Mouse (Mus musculus): ENCODE measurements around the gene Ahsa1. TPM values are rescaled to one million over a fixed set of nuclear protein-coding genes. Genes with fewer than 3 reads are reported as not detected.
"Not testable (repeated sequence)": the region's sequence is repeated elsewhere in the genome, so short reads cannot be mapped to it uniquely, and the experiment has no call there.

The Ahsa1 gene
- total RNA-seq, 2 experiments from 2014 or later: 192 to 196 TPM

DNA sequence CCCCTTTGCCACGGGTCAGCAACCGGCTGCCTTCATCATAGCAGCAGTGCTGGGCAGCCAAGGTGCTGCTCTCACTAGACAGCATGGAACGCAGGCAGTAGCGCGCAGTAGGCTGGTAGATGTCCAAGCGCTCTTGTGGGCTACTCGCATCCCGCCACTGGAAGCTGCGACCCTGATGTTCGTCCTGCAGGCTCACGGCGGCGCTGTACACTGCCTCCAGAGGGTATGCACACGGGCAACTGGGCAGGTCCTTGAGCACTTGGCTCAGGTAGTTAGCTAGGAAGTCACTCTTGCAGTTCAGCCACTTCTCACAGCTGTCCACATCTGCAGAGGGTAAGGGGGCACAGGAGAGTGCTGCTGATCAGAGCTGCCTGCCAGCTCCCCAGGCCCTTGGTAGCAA lies 13.6 kb downstream of the Ahsa1 start:
- DNase-seq (ENCODE audit: low spot score in 2 of 2): no peak

DNA sequence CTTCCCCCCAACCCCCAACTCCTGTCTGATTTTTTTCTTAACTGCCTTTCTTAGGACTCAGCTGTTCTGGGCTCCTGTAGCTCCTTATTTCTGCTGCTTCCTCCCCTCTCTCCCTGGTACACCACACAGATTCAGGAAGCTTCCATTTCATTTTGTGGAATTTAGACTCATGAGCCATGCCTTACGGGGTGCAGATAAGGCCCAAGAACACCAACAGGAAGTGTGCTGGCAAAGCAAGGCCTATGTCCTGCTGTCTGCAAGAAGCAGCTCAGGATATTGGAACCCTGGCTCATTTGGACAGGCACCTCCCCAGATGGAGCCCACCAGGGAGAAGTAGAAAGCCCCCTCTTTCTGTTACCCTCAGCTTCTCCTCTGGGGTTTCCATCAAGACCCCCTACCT lies 15.5 kb downstream of the Ahsa1 start:
- no peak for DNase-seq (ENCODE audit: low spot score in 2 of 2)

DNA sequence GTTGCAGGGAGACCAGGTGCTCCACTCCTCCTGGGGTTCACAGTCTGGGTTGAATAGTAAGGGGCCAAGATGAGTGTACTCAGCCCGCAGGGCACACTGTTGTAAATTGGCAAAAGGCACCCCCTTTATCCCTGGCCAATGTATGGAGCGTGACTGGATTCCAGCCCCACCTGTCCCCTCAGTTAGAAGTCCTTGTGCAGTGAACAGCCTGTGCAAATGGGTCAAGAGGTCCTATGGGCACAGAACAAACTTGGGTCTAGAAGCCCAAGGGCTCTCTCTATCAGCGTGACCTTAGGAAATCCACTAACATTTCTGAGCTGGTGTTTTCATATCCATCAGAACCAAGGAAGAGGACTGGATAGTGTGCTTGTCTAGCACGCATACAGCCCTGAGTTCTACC lies 16.5 kb downstream of the Ahsa1 start:
- DNase-seq (ENCODE audit: low spot score in 2 of 2): no peak

DNA sequence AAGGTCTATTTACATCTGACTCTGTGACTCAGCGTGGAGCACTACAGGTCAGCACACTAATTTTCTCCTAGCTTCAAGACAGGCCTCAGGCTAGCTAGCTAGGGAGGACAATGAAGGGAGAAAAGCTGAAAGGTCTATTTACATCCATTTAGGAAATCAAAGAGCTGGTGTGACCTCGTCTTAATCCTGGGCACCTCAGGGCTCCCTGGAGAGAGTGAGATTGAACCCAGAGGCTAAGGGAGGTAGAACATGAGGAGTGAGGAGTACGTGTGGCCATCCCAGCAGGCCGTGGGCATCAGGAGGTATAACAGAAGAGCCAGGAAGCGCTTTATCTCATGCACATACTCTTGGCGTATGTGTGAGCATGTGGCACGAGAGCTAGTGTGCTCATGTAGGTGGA lies 17.4 kb downstream of the Ahsa1 start:
- DNase-seq (ENCODE audit: low spot score in 2 of 2): no peak

DNA sequence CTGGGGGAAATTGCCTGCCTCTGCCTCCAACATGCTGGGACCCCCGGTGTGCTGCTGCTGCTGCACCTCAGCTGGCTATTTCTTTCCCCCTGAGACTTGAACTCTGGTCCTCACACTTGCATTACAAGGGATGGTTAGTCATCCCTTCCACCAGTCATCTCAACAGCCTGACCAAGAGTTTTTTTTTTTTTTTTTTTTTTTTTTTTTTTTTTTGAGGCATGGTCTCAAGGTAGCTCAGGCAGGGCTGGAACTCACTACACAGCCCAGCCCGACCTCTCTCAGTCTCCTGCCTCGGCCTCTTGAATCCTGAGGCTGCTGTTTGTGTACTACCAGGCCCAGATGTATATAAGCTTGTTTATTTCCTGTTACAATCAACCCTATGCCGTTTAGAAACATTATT lies 18.0 kb downstream of the Ahsa1 start:
- no peak for DNase-seq (ENCODE audit: low spot score in 2 of 2)

DNA sequence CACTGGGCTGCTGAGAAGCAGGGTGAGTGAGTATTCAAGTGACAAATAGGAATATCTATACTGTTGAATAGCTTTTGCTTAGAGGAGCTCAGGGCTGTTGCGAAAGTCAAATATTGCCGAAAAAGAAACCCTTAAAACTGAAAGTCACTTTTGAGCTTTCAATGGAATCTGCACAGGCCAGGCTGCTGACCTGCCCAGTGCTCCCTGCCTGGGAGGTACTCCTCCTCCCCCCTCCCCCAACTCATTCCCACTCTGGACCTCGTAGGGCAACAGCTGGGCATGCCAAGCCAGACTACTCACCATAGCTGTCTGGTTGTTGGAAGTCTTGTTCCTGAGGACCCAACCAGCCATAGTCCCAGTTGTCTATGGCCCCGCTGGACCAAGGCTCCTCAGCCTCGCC lies 18.4 kb downstream of the Ahsa1 start:
- no peak for DNase-seq (ENCODE audit: low spot score in 2 of 2)

DNA sequence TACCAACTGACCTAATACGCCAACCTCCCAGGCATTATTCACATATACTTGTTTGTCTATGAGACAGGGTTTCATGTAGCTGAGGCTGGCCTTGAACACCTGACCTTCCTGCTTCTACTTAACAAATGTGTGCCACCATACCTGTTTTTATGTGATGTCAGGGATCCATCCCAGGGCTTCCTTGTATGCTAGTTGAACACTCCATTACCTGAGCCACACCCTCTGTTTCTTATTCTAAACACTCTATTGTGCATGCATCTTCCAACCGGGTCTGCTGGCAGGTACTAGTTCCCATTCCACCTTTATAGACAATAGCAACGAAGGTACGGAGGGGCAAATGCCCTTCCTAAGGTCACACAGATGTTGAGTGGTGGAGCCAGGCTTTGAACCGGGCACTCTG lies 22.8 kb downstream of the Ahsa1 start:
- no peak for DNase-seq (ENCODE audit: low spot score in 2 of 2)

DNA sequence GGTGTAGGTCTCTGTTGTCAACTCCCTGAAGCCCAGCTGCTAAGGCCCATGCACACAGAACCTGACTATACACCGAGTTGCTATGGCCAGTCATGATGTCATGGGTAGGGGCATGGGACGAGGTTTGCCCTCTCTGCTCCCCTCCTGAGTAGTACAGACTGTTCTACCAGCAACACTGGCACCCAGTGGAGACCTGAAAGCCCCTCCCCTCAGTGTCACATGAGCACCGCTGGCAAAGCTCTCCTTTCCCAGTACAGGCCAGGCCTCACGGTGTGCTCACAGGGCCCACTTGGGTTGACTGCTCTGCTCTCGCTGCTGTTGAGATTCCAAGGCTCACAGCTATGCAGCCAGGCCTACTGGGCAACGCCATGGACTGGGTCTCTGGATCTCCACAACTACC lies 27.7 kb downstream of the Ahsa1 start:
- no peak for DNase-seq (ENCODE audit: low spot score in 2 of 2)

DNA sequence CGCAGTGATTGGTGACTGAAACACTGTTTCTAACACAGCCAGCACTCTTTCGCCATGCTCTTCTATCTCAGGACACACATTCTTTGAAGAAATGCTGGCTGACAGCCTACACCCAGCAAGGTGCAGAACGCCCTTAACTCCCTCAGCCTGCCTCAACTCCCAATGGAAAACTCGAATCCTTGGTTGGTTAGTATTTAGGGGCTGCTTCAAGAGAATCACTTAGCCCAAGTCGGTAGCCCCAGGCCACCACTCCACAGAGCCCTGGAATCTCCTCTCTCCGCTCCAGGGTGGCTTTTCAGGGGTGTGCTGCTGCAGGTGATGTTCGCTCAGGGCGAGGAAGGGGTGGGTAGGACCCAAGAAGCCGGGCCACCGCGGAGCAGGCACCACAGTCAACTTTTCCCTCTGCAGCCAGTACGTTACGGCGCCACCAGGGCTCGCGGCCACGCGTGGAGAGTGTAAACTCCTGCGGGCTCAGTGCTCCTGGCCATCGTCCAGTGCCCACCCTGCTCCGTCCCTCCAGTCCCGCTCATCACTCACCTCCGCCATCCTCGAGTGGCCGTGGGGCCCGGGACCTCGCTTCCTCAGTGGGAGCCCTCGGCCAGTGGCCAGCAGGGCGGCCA lies 32.9 kb downstream of the Ahsa1 start:
- no peak for DNase-seq (ENCODE audit: low spot score in 2 of 2)

DNA sequence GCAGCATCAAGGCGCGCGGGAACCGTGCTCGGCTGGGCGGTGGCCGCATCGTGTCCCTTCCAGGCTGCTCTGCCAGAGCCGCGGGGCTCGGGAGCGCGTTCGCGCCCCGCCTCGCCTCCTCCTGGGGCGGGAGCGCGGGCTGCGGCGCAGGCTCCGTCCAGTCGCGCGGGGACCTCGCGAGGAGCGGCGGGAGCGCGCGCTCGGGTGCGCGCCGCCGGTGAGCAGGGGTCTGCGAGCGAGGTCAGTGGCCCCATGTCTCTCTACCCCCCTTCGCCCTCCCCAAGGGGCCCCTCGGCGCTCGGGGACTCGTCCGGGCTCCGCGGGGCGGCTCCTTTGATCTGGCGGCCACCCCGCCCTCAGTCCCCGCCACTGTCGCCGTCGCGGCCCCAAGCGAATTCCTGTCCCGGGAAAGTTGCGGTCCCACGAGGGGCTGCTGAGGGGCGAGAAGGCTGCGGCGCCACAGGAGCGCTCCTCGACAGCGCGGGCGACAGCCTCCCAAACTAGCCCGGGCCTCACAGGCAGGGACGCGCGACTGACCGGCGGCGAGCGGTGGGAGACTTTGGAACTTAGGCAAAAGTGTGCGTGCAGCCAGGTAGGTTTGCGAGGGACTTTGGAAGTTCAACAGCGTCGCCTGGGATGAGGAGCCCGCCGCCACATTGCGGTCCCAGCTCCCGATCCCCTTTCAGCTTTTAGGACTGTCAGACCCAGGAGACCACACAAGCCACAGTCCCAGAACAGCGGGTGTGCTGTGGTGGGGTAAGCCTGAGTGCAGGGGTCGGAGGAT lies 33.6 kb downstream of the Ahsa1 start, which contains the start of gene Ism2:
Gene Ism2 (minus strand): TSS at position 49 of the 784 bp plus-strand sequence.
- peak in 1 of 2 experiments; percentile 7 for DNase-seq (ENCODE audit: low spot score in 2 of 2)

DNA sequence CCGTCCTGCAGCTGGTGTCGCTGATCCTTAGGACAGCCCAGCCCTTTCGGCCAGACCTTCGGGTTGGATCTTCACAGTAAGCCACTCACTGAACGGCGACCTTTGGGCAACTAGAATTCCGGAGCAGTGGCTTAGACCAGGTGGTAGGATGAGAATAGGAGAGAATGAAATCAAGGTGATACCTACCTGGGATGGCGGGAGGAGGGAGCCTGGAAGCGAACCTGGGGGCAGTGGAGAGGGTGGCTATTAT lies 34.1 kb downstream of the Ahsa1 start:
- no peak for DNase-seq (ENCODE audit: low spot score in 2 of 2)

DNA sequence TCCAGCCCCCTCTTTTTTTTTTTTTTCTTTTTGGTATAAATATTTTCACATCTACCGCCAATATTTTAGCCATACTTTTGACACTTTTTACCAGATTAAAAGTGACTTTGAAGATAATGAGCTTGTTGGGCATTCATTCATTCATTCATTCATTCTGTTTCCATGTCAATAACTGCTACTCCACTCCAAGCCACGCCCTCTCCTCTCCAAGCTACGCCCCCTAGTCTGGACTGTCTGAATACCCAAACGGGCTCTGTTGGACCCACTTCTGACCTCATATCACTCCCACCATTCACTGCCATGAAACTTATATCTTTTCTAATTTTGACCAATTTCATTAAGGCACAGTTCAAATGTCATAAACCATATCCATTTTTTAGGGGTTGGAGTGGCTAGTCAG lies 34.9 kb downstream of the Ahsa1 start:
- DNase-seq (ENCODE audit: low spot score in 2 of 2): no peak

DNA sequence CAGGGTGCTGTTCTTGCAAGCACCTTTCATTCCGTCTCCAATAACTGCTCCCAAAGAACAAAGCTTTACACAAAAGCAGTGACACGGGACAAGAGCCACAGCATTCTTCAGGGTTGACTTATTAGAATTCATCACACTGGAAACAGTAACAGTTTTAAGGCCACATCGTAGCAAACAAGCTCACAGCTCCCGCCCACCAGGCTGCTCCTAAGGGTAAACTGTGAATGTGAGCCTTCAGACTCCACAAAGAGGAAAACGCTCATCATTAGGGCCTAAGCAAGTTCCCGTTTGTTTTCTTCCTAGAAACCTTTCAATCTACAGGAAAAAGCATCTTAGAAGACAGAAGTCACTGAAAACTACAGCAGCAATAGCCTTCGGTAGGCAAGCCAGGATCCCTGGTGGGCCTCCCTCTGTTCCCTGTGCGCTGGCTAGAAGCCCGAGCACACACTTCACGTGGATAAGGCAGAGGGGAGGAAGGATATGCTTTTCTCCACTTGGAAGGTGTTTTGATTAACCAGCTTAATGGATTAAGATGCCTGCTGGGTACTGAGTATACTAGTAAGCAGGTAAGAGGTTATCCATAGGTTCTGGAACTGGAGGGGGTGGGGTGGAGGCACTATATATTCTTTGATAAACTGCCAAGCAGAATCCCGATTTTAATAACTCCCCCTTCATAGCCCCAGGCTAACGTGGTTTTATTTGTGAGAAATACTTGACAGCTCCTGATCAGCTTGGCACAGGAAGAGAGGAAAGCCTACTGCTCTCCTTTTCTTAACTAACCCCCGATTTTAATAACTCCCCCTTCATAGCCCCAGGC lies 39.7 kb downstream of the Ahsa1 start:
- peak in 1 of 2 experiments; percentile 9 for DNase-seq (ENCODE audit: low spot score in 2 of 2)

DNA sequence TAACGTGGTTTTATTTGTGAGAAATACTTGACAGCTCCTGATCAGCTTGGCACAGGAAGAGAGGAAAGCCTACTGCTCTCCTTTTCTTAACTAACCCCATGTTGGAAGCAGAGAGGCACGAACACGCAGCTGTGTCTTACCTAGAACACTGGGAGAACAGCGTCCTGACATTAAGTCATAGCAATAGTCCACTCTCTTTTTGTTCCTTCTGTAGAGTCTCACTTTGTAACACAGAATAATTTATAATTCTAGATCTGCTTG lies 40.2 kb downstream of the Ahsa1 start:
- not testable (repeated sequence) for DNase-seq (ENCODE audit: low spot score in 2 of 2)

DNA sequence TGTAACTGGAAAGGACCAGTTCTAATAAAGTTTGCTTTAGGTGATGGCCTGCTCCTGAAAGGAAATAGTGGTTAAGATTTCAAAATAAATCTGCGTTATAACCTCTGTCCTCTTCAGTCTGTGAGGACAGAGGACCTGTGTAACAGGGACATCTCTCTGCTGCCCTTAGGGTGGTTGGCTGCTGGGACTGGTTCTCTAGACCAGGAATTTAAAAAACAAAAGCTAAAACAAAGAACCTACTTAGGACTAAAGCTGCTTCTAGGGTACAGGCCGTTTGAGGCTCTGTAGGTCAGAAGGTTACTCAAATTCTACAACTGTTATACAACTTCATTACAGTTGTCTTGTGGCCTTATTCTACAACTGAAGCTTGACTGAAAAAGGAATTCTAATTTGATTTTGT lies 46.8 kb downstream of the Ahsa1 start:
- no peak for DNase-seq (ENCODE audit: low spot score in 2 of 2)

DNA sequence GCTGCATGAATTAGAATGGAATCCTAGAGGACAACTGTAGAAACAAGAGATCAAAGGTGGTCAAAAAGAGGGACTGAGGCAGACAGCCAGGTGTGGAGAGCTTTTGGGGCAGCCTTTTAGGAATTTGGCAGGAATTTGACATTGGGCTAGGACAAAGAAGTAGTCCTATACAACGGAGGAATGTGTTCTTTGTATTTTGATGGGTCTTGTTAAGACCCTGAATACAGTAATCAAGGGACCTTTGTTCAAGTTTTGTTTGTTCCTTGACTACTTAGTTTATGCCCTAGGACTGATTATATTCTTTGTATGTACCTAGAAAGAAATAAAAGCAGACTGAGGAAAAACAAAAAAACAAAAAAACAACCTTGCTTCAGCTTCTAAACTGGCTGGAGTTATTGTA lies 51.7 kb downstream of the Ahsa1 start:
- DNase-seq (ENCODE audit: low spot score in 2 of 2): no peak

DNA sequence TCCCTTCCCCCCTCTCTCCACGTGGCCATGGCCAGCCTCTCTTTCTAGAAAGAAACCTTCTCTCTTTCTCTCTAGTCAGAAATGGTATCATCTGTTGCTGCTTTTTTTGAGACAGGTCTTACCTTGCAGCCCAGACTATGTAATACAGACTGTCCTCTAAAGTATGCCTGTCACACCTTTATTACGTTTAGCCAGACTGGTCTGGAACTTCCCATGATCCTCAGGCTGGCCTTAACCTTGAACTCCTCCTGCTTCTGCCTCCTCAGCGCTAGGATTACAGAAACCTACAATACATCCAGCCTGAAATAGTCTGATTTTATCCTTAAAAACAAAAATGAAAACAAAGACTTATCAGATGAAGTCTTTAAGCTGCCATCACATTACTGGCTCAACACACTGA lies 53.0 kb downstream of the Ahsa1 start:
- DNase-seq (ENCODE audit: low spot score in 2 of 2): no peak

Small RNA genes within 50 kb of the gene (microRNA-seq; reads per million reads assigned to microRNA genes)
- gene Gm47293: 0 reads per million in 2 experiments

Other genes starting within 250 kb of the Ahsa1 start
- gene Tmem63c, start 245.1 kb upstream of the Ahsa1 start, total RNA-seq (2021): 10 to 100 TPM; 34.9 to 35.3 TPM
- 1 to 10 TPM; 2.5 to 3.0 TPM for gene Ngb, start 163.9 kb upstream of the Ahsa1 start, total RNA-seq (2021)
- 10 to 100 TPM; 47.1 to 50.3 TPM for gene Gstz1, start 119.3 kb upstream of the Ahsa1 start, total RNA-seq (2021)
- gene Pomt2, start 118.5 kb upstream of the Ahsa1 start, total RNA-seq (2021): 10 to 100 TPM; 15.2 to 16.7 TPM
- 1 to 10 TPM; 3.2 to 3.4 TPM for gene Samd15, start 66.8 kb upstream of the Ahsa1 start, total RNA-seq (2021)
- 10 to 100 TPM; 28.6 to 29.4 TPM for gene Tmed8, start 66.0 kb upstream of the Ahsa1 start, total RNA-seq (2021)
- 1 to 10 TPM; 2.2 to 2.5 TPM for gene Noxred1, start 27.7 kb upstream of the Ahsa1 start, total RNA-seq (2021)
- 10 to 100 TPM; 51.8 to 52.9 TPM for gene Vipas39, start 223 bp upstream of the Ahsa1 start, total RNA-seq (2021)
- under 1 TPM in 1 of 2 experiments, not detected in 1; 0.20 TPM for gene Ism2, start 33.2 kb downstream of the Ahsa1 start, total RNA-seq (2021)
- 10 to 100 TPM; 24.6 to 40.9 TPM for gene Sptlc2, start 121.9 kb downstream of the Ahsa1 start, total RNA-seq (2021)
- 10 to 100 TPM; 94.4 to 97.2 TPM for gene Slirp, start 177.4 kb downstream of the Ahsa1 start, total RNA-seq (2021)
- 10 to 100 TPM; 19.4 to 21.0 TPM for gene Alkbh1, start 177.5 kb downstream of the Ahsa1 start, total RNA-seq (2021)
- 10 to 100 TPM; 62.3 to 68.8 TPM for gene Snw1, start 205.8 kb downstream of the Ahsa1 start, total RNA-seq (2021)
- not detected for gene Gm5788, start 228.2 kb downstream of the Ahsa1 start, total RNA-seq (2021)
- gene Gm8300, start 247.8 kb downstream of the Ahsa1 start, total RNA-seq (2021): not detected